Mouse (Mus musculus) stomach, postnatal 0 days (tissue): ENCODE measurements around the gene Tshb. TPM values are rescaled to one million over a fixed set of nuclear protein-coding genes. Genes with fewer than 3 reads are reported as not detected.

Source experiments
- ATAC-seq: fragments of 200-750 bp; cut with Nextera tagmentation; 2 replicates; pipeline ENCODE4 v1.8.0; 2017; ENCODE audit not compliant: low FRiP score, low TSS enrichment
- DNase-seq: peaks from one replicate; pipeline ENCODE4 v3.0.0-alpha.2; 2016; ENCODE audit warnings: low spot score
- H3K27ac ChIP-seq: fragments of 300-500 bp; sonication (generic); replicated peaks from 2 replicates; pipeline ENCODE4 v1.5.1; 2014; ENCODE audit warnings: mild to moderate bottlenecking, control low read depth
- H3K27me3 ChIP-seq: fragments of 300-500 bp; sonication (generic); 2 replicates; pipeline ENCODE4 v1.6.1; 2014; ENCODE audit warnings: low read length; ENCODE audit not compliant: control insufficient read depth, insufficient read depth
- H3K36me3 ChIP-seq: fragments of 300-500 bp; sonication (generic); 2 replicates; pipeline ENCODE4 v1.6.1; 2014; ENCODE audit warnings: low read length, mixed read lengths; ENCODE audit not compliant: control insufficient read depth, insufficient read depth
- H3K4me1 ChIP-seq: fragments of 300-500 bp; sonication (generic); replicated peaks from 2 replicates; pipeline ENCODE4 v1.6.1; 2014; ENCODE audit warnings: antibody characterized with exemption; ENCODE audit not compliant: control insufficient read depth, insufficient read depth
- H3K4me2 ChIP-seq: fragments of 300-500 bp; sonication (generic); replicated peaks from 2 replicates; pipeline ENCODE4 v1.6.1; 2014; ENCODE audit warnings: low read depth, mild to moderate bottlenecking, control low read depth, moderate library complexity
- H3K4me3 ChIP-seq: fragments of 300-500 bp; sonication (generic); 2 replicates; pipeline ENCODE4 v1.5.1; 2014; ENCODE audit warnings: low read depth, low read length, control low read depth
- H3K9ac ChIP-seq: fragments of 300-500 bp; sonication (generic); 2 replicates; pipeline ENCODE4 v1.6.1; 2014; ENCODE audit warnings: mild to moderate bottlenecking, low read length, control low read depth, mixed read lengths
- H3K9me3 ChIP-seq: fragments of 300-500 bp; sonication (generic); 2 replicates; pipeline ENCODE4 v1.6.1; 2016; ENCODE audit warnings: low read length; ENCODE audit not compliant: control insufficient read depth
- CTCF ChIP-seq: IDR thresholded peaks from 2 replicates; pipeline ENCODE4 v1.5.1; 2016; ENCODE audit warnings: antibody characterized with exemption, low read depth, mild to moderate bottlenecking, moderate library complexity
- EP300 ChIP-seq: optimal IDR thresholded peaks from 2 replicates; pipeline ENCODE3; 2016; ENCODE audit warnings: antibody characterized with exemption
- WGBS: fragments of 180-500 bp; shearing (Covaris S2); extraction: QIAGEN DNeasy Blood & Tissue Kit; methylation state at CpG from one replicate; pipeline ENCODE4 v1.1.7; 2014; 5-methylcytosine and 5-hydroxymethylcytosine counted together
- polyA plus RNA-seq: library from polyadenylated mRNA; unstranded; fragments of >200 nt; fragmentation: Nextera tagmentation; extraction: Ambion mirVana; gene quantifications from 2 replicates; pipeline ENCODE4 v1.2.1, GENCODE M21; 2015

Tshb gene
- polyA plus RNA-seq, 1 experiment from 2014 or later: 0.15 TPM

DNA sequence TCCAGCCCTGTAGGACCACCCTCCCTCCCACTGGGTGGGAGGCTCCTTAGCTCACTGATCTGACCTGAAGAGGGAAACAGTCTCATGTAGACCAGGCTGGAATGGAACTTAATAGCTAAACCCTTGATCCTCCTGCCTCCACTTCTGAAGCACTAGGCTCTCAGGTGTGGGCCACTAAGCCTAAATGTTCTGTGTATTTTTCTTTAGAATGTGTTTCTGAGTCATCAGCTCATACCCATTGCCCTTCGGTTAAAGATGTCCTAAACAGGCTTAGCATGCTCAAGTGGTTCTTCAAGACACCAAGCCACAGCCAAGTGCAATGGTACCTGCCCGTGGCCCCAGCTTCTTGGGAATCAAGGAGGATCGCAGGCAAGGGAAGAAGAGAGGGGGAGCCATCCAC, 31.0 kb downstream of the Tshb start:
- no peak for TF ChIP-seq EP300
- no peak for TF ChIP-seq CTCF
- peak overlapping the region; percentile 65; the same call in 1 of the 2 replicates for H3K27ac ChIP-seq
- no peak for ATAC-seq

DNA sequence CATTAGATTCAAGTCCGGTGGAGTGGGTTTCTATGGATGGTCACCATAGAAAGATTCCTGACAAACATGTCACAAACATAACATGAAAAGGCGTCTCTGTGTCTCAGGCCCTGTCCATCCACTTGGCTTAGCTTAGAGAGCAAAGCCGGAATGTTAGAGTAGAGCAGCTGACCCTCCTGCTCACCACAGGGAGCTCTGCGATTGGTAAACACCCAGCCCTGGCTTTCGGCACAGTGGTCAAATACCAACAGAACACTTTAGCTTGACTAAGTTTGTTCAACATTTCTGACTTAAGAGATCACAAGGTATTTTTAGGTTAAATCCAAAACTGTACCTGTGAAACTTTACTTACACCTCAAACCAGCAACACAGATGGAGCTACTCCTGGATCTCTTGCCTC, 31.4 kb downstream of the Tshb start:
- Histone ChIP-seq H3K4me2 (no peak overlapping the region), H3K27ac (no peak overlapping the region), H3K4me1 (no peaks in the 10 kb centered on the region), H3K9me3 (no peaks in the 10 kb centered on the region), H3K27me3 (no peaks in the 10 kb centered on the region), H3K9ac (no peak overlapping the region), H3K36me3 (no peaks in the 10 kb centered on the region), H3K4me3 (no peak overlapping the region)
- WGBS: 78% methylated on average over 5 of the region's 5 CpGs
- ATAC-seq: no peak
- no peak for DNase-seq
- TF ChIP-seq EP300: no peak
- TF ChIP-seq CTCF: no peak

More for the DNA sequence above, 31.0 kb downstream of the Tshb start:
- no peak overlapping the region for H3K4me2 ChIP-seq
- H3K4me1 ChIP-seq: no peaks in the 10 kb centered on the region
- DNase-seq: no peak
- H3K9me3 ChIP-seq: no peaks in the 10 kb centered on the region
- no peak overlapping the region for H3K9ac ChIP-seq
- no peaks in the 10 kb centered on the region for H3K36me3 ChIP-seq
- WGBS: 82% methylated on average over 3 of the region's 3 CpGs
- no peak overlapping the region for H3K4me3 ChIP-seq
- H3K27me3 ChIP-seq: no peaks in the 10 kb centered on the region

DNA sequence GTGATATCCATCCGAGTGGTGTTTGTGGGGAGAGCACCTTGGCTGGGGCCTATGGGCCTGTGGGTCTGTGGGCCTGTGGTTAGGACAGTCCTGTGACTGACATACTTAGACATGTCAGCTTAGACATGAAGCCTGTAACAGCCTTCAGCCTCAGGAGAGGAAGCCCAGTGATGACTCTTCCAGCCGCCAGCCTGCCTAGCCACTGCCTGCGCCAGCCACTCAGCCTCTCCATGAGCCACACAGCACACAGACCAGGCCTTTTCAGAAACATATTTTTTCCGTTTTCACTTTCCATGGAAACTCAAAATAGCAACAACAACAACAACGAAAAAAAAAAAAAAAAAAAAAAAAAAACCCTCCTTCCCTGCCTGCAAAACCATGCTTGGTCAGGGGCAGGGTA, 33.8 kb downstream of the Tshb start:
- Histone ChIP-seq H3K4me3 (no peak overlapping the region), H3K36me3 (no peaks in the 10 kb centered on the region), H3K4me2 (no peak overlapping the region), H3K27ac (no peak overlapping the region), H3K9ac (no peak overlapping the region), H3K4me1 (0 out of 2 replicates have a peak, but pooled peaks cover 2% of the 10 kb centered on the region), H3K27me3 (no peaks in the 10 kb centered on the region), H3K9me3 (no peaks in the 10 kb centered on the region)
- WGBS: 85% methylated on average over 5 of the region's 5 CpGs
- DNase-seq (no peak), ATAC-seq (no peak)
- no peak for TF ChIP-seq CTCF
- TF ChIP-seq EP300: no peak

DNA sequence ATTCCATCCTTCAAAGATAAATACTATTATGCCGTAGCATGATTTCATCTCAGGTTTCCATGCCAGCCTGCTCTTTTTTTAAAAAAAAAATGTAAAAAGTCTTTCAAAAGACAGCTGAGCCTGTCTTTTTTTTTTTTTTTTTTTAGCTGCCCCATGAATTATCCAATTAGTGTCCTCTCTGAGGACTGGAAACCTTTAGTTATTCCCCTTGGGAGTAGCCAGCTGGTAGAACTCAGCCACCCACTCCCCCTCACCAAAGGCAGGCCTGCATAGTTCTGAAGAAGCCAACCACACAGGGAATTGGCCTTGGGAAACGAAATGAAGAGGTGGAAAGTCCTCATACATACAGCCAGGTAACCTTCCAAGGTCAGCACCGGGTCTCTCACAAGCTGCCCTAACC, 34.5 kb downstream of the Tshb start:
- DNase-seq: no peak
- H3K36me3 ChIP-seq: no peaks in the 10 kb centered on the region
- WGBS: 80% methylated on average over 3 of the region's 3 CpGs
- H3K9ac ChIP-seq: no peak overlapping the region
- H3K27ac ChIP-seq: no peak overlapping the region
- H3K27me3 ChIP-seq: no peaks in the 10 kb centered on the region
- no peak for ATAC-seq
- H3K4me3 ChIP-seq: no peak overlapping the region
- no peaks in the 10 kb centered on the region for H3K9me3 ChIP-seq
- TF ChIP-seq EP300 (no peak), CTCF (no peak)
- H3K4me1 ChIP-seq: 0 out of 2 replicates have a peak, but pooled peaks cover 2% of the 10 kb centered on the region
- no peak overlapping the region for H3K4me2 ChIP-seq

DNA sequence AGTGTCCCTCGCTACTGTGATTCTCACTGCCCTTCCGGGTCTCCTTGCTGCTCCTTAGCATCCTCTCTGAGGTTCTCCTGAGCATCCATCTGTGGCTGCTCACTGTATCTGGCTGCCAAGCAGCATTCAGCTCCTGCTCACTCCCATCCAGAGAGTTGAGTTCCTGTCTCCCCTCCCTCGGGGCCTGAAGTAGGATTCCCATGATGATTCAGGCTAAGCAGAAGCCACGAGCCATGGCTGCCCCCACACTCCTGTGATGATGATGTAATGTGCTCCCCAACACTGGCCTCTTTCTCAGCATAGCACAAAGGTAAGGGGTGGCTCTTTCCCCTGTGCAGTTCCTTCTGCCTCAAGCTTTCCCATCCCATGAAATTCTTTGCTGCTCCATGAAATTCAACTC, 36.3 kb downstream of the Tshb start:
- WGBS: 77% methylated on average over 4 of the region's 4 CpGs
- Histone ChIP-seq H3K36me3 (no peaks in the 10 kb centered on the region), H3K4me2 (no peak overlapping the region), H3K9ac (no peak overlapping the region), H3K4me3 (no peak overlapping the region), H3K27ac (no peak overlapping the region), H3K9me3 (no peaks in the 10 kb centered on the region), H3K27me3 (no peaks in the 10 kb centered on the region), H3K4me1 (peaks cover 6% of the 10 kb centered on the region; the same call in 1 of the 2 replicates)
- DNase-seq: no peak
- no peak for TF ChIP-seq EP300
- TF ChIP-seq CTCF: no peak
- ATAC-seq: no peak

DNA sequence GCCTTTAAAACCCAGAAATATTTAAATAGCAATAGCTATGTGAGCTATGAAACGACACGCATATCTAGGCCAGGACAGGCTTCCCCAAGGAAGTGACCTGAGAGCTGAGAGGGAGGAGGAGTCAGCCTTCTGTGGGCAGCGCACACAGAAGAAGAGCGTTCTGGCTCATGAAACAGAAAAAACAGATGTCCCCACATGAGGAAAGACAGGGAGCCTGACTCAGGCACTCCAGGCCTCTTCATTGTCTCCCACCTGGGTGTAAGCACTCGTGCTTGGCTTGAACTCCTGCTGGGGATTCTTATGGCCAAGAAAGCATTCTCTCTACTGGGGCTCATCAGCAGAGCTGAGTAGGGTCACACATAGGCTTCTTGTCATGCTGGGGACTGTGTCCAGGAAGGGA, 37.9 kb downstream of the Tshb start:
- ATAC-seq (peak; percentile 39), DNase-seq (no peak)
- Histone ChIP-seq H3K4me2 (no peak overlapping the region), H3K36me3 (no peaks in the 10 kb centered on the region), H3K4me1 (peaks cover 6% of the 10 kb centered on the region; the same call in 1 of the 2 replicates), H3K9me3 (no peaks in the 10 kb centered on the region), H3K27me3 (no peaks in the 10 kb centered on the region), H3K27ac (peak overlapping the region; percentile 76), H3K4me3 (no peak overlapping the region), H3K9ac (no peak overlapping the region)
- TF ChIP-seq EP300: no peak
- 27% methylated on average over 5 of the region's 5 CpGs for WGBS
